Mouse (Mus musculus) small intestine, adult 2 months (tissue): ENCODE data around the gene Dnm1. TPM values are rescaled to one million over a fixed set of nuclear protein-coding genes. Genes with fewer than 3 reads are reported as not detected.

Source experiments
- H3K27ac ChIP-seq: fragments of 200-500 bp; 2 replicates; pipeline ENCODE4 v1.5.1; 2012; ENCODE audit warnings: low read depth, low read length, control low read depth, inconsistent platforms; ENCODE audit not compliant: insufficient read depth
- H3K27me3 ChIP-seq: fragments of 200-500 bp; 2 replicates; pipeline ENCODE4 v1.6.1; 2012; ENCODE audit warnings: mild to moderate bottlenecking, moderate library complexity, low read length, inconsistent platforms; ENCODE audit not compliant: control insufficient read depth, insufficient read depth
- H3K36me3 ChIP-seq: fragments of 200-500 bp; 2 replicates; pipeline ENCODE4 v1.6.1; 2012; ENCODE audit warnings: mild to moderate bottlenecking, low read length, control low read depth, inconsistent platforms; ENCODE audit not compliant: control insufficient read depth, insufficient read depth
- H3K4me1 ChIP-seq: fragments of 200-500 bp; 2 replicates; pipeline ENCODE4 v1.6.1; 2012; ENCODE audit warnings: low read length, inconsistent platforms, mixed read lengths; ENCODE audit not compliant: control insufficient read depth, insufficient read depth, insufficient read length
- H3K4me3 ChIP-seq: fragments of 200-500 bp; 2 replicates; pipeline ENCODE4 v1.5.1; 2012; ENCODE audit warnings: low read depth, mild to moderate bottlenecking, control low read depth, inconsistent platforms, low read length, moderate library complexity
- CTCF ChIP-seq: fragments of 200-500 bp; IDR thresholded peaks from 2 replicates; pipeline ENCODE4 v1.5.1; 2012; ENCODE audit warnings: low read depth, mild to moderate bottlenecking, control low read depth, inconsistent platforms, low read length, moderate library complexity, mixed read lengths; ENCODE audit not compliant: insufficient replicate concordance, insufficient read length; ENCODE audit errors: extremely low read depth
- POLR2A ChIP-seq: fragments of 200-500 bp; IDR thresholded peaks from 2 replicates; pipeline ENCODE4 v1.6.1; 2012; ENCODE audit warnings: low read depth, mild to moderate bottlenecking, control low read depth, inconsistent platforms, low read length, moderate library complexity
- WGBS: fragments of 180-500 bp; shearing (Covaris S2); methylation state at CpG from one replicate; pipeline ENCODE4 v1.1.7; 2018; 5-methylcytosine and 5-hydroxymethylcytosine counted together
- polyA plus RNA-seq: library from polyadenylated mRNA; depleted of rRNA; stranded (reverse); fragments of >200 nt; gene quantifications from 2 replicates; pipeline ENCODE4 v1.2.3, GENCODE M21; 2012

Dnm1 gene
- polyA plus RNA-seq, 1 experiment, result 480 TPM

- no peaks in the 10 kb centered on the region for H3K27me3 ChIP-seq
- H3K36me3 ChIP-seq, result peaks cover 4% of the 10 kb centered on the region; the same call in 1 of the 2 replicates
- peak; percentile 75 for TF ChIP-seq CTCF
- TF ChIP-seq POLR2A, result peak; percentile 50; the same call in 1 of the 2 replicates
- H3K4me1 ChIP-seq, result peaks cover 8% of the 10 kb centered on the region
- H3K27ac ChIP-seq, result peak overlapping the region; percentile 99
- H3K4me3 ChIP-seq, result peak overlapping the region; percentile 89
- WGBS, result 1% methylated on average over 24 of the region's 24 CpGs
These were observed 8.3 kb upstream of the Dnm1 start for GRCm38 (mm10) chr2:32361437-32361836.

- Histone ChIP-seq H3K27me3 (no peaks in the 10 kb centered on the region), H3K27ac (peak overlapping the region; percentile 86)
These were observed 7.6 kb upstream of the Dnm1 start for GRCm38 (mm10) chr2:32360741-32361140.

GRCm38 (mm10) chr2:32358381-32358780 lies 5.2 kb upstream of the Dnm1 start:
- no peak for TF ChIP-seq CTCF
- no peak for TF ChIP-seq POLR2A
- no peaks in the 10 kb centered on the region for H3K27me3 ChIP-seq
- no peak overlapping the region for H3K4me3 ChIP-seq
- 84% methylated on average over 10 of the region's 10 CpGs for WGBS
- H3K4me1 ChIP-seq, result peaks cover 19% of the 10 kb centered on the region; the same call in 1 of the 2 replicates
- H3K36me3 ChIP-seq, result no peaks in the 10 kb centered on the region
- H3K27ac ChIP-seq, result no peak overlapping the region

More at GRCm38 (mm10) chr2:32360741-32361140, 7.6 kb upstream of the Dnm1 start:
- WGBS, result 3% methylated on average over 14 of the region's 14 CpGs
- TF ChIP-seq POLR2A (no peak), CTCF (no peak)
- H3K4me3 ChIP-seq, result peak overlapping the region; percentile 54
- peaks cover 15% of the 10 kb centered on the region for H3K4me1 ChIP-seq
- H3K36me3 ChIP-seq, result peaks cover 4% of the 10 kb centered on the region; the same call in 1 of the 2 replicates

GRCm38 (mm10) chr2:32357710-32358109 lies 4.6 kb upstream of the Dnm1 start:
- H3K4me1 ChIP-seq, result peaks cover 19% of the 10 kb centered on the region; the same call in 1 of the 2 replicates
- no peaks in the 10 kb centered on the region for H3K27me3 ChIP-seq
- WGBS, result 86% methylated on average over 3 of the region's 3 CpGs
- TF ChIP-seq CTCF (no peak), POLR2A (no peak)
- no peak overlapping the region for H3K27ac ChIP-seq
- H3K4me3 ChIP-seq, result no peak overlapping the region
- H3K36me3 ChIP-seq, result no peaks in the 10 kb centered on the region

GRCm38 (mm10) chr2:32356216-32356615 lies 3.1 kb upstream of the Dnm1 start:
- peak overlapping the region; percentile 52 for H3K27ac ChIP-seq
- WGBS, result 45% methylated on average over 10 of the region's 10 CpGs
- H3K4me3 ChIP-seq, result no peak overlapping the region
- H3K4me1 ChIP-seq, result peaks cover 21% of the 10 kb centered on the region; the same call in 1 of the 2 replicates
- no peaks in the 10 kb centered on the region for H3K27me3 ChIP-seq
- TF ChIP-seq POLR2A (no peak), CTCF (no peak)
- no peaks in the 10 kb centered on the region for H3K36me3 ChIP-seq

- no peaks in the 10 kb centered on the region for H3K27me3 ChIP-seq
- no peaks in the 10 kb centered on the region for H3K36me3 ChIP-seq
- H3K4me1 ChIP-seq, result peaks cover 22% of the 10 kb centered on the region; the same call in 1 of the 2 replicates
- H3K4me3 ChIP-seq, result no peak overlapping the region
- TF ChIP-seq POLR2A (no peak), CTCF (no peak)
- 27% methylated on average over 3 of the region's 3 CpGs for WGBS
- H3K27ac ChIP-seq, result peak overlapping the region; percentile 98
These were observed 1.3 kb upstream of the Dnm1 start for GRCm38 (mm10) chr2:32354336-32354895.

- WGBS, result 25% methylated on average over 6 of the region's 6 CpGs
- Histone ChIP-seq H3K27me3 (no peaks in the 10 kb centered on the region), H3K4me1 (peaks cover 22% of the 10 kb centered on the region; the same call in 1 of the 2 replicates), H3K4me3 (no peak overlapping the region), H3K36me3 (no peaks in the 10 kb centered on the region), H3K27ac (peak overlapping the region; percentile 98)
- TF ChIP-seq POLR2A (no peak), CTCF (no peak)
These were observed 698 bp upstream of the Dnm1 start for GRCm38 (mm10) chr2:32353836-32354235.
